Mouse (Mus musculus) embryonic facial prominence, embryonic 14.5 days (tissue): Measurements from ENCODE around the gene Syne1. TPM values are rescaled to one million over a fixed set of nuclear protein-coding genes. Genes with fewer than 3 reads are reported as not detected.
A peak's percentile ranks its signal among the peaks of the same experiment; 100 is the strongest.

Source experiments
- ATAC-seq: fragments of 200-750 bp; cut with Nextera tagmentation; 2 replicates; pipeline ENCODE4 v1.8.0; 2017; ENCODE audit warnings: low read depth, moderate number of reproducible peaks, moderate TSS enrichment
- DNase-seq: peaks from one replicate; pipeline ENCODE4 v3.0.0-alpha.2; 2015; ENCODE audit warnings: low spot score
- H3K27ac ChIP-seq: fragments of 300-500 bp; sonication (generic); replicated peaks from 2 replicates; pipeline ENCODE4 v1.5.1; 2014; ENCODE audit warnings: low read depth, mild to moderate bottlenecking, low read length, moderate library complexity
- H3K27me3 ChIP-seq: fragments of 300-500 bp; sonication (generic); replicated peaks from 2 replicates; pipeline ENCODE4 v1.6.1; 2014; ENCODE audit warnings: low read length; ENCODE audit not compliant: control insufficient read depth, insufficient read depth
- H3K36me3 ChIP-seq: fragments of 300-500 bp; sonication (generic); 2 replicates; pipeline ENCODE4 v1.6.1; 2014; ENCODE audit warnings: low read length, mixed read lengths; ENCODE audit not compliant: control insufficient read depth, insufficient read depth
- H3K4me1 ChIP-seq: fragments of 300-500 bp; sonication (generic); 2 replicates; pipeline ENCODE4 v1.6.1; 2014; ENCODE audit warnings: antibody characterized with exemption, low read length; ENCODE audit not compliant: control insufficient read depth, insufficient read depth
- H3K4me2 ChIP-seq: fragments of 300-500 bp; sonication (generic); 2 replicates; pipeline ENCODE4 v1.6.1; 2014; ENCODE audit warnings: low read depth, mild to moderate bottlenecking, low read length, moderate library complexity, mixed read lengths
- H3K4me3 ChIP-seq: fragments of 300-500 bp; sonication (generic); 2 replicates; pipeline ENCODE4 v1.5.1; 2014; ENCODE audit warnings: low read depth, mild to moderate bottlenecking, low read length
- H3K9ac ChIP-seq: fragments of 300-500 bp; sonication (generic); 2 replicates; pipeline ENCODE4 v1.6.1; 2014; ENCODE audit warnings: low read depth, mild to moderate bottlenecking, low read length, moderate library complexity, mixed read lengths
- H3K9me3 ChIP-seq: fragments of 300-500 bp; sonication (generic); 2 replicates; pipeline ENCODE4 v1.6.1; 2016; ENCODE audit warnings: low read length; ENCODE audit not compliant: control insufficient read depth
- WGBS: fragments of 180-500 bp; shearing (Covaris S2); extraction: QIAGEN DNeasy Blood & Tissue Kit; methylation state at CpG from one replicate; pipeline ENCODE4 v1.1.7; 2014; 5-methylcytosine and 5-hydroxymethylcytosine counted together
- polyA plus RNA-seq: library from polyadenylated mRNA; unstranded; fragments of >200 nt; fragmentation: Nextera tagmentation; extraction: Ambion mirVana; gene quantifications from 2 replicates; pipeline ENCODE4 v1.2.1, GENCODE M21; 2014

The Syne1 gene
- polyA plus RNA-seq, 1 experiment from 2014 or later = 14.4 TPM

DNA sequence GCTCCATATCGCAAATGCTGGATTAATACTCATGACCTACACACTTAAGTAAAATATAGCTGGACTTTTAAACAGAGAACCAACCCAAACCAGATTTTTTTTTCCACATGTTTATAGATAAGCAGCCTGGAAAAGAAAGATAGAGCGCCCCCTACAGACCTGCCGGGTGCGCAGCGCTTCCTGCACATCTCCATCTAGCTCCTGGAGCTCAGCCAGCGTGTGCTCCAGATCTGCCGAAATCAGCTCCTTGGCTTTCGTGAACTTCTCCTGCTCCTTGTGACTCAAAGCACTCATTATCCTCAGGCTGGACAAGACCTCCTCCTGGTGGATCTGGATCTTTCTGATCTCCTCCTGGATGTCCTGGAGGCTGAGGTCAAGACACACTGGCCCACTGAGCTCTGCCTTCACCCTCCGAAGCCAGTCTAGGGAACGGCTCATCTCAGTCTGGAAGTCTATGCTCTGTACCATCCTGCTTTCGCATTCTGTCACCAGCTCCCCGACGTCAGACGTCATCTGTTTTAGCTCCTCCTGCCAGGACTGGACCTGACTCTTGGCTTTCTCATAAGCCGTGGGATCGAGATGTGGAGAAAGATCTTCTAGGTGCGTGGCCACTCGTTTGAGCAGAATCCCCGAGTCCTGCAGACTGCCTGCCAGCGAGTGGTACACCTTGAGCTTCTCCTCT is 323.7 kb downstream of the Syne1 start:
- Histone ChIP-seq H3K27ac (no peak overlapping the region), H3K36me3 (peaks cover 21% of the 10 kb centered on the region), H3K4me3 (no peak overlapping the region), H3K9me3 (no peaks in the 10 kb centered on the region), H3K27me3 (no peaks in the 10 kb centered on the region), H3K9ac (no peak overlapping the region), H3K4me1 (no peaks in the 10 kb centered on the region), H3K4me2 (no peak overlapping the region)
- DNase-seq (no peak), ATAC-seq (no peak)
- 78% methylated on average over 20 of the region's 20 CpGs for WGBS

DNA sequence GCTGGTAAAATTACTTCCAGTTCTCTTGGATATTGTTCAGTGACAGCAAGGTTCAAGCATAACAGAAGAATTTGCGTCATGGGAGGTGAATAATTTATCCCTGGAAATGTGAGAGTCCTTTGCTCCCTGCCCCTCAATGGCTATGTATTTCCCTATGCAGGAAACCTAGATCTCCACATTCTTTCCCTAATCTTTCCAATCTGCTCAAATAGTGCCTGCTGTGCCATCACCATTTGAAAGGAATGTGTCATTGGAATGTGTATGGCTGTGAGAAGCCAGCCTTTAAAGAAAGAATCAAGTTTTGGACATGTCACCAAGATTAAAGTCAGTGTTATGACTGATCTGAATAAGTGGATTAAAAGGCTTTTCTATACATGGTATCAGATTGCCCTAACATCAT is 335.3 kb downstream of the Syne1 start:
- Histone ChIP-seq H3K27me3 (no peaks in the 10 kb centered on the region), H3K36me3 (peaks cover 23% of the 10 kb centered on the region; the same call in 1 of the 2 replicates), H3K4me3 (no peak overlapping the region), H3K27ac (no peak overlapping the region), H3K4me1 (no peaks in the 10 kb centered on the region), H3K4me2 (no peak overlapping the region), H3K9me3 (no peaks in the 10 kb centered on the region), H3K9ac (no peak overlapping the region)
- ATAC-seq (no peak), DNase-seq (no peak)
- 21% methylated on average over 1 of the region's 1 CpGs for whole genome bisulfite sequencing

DNA sequence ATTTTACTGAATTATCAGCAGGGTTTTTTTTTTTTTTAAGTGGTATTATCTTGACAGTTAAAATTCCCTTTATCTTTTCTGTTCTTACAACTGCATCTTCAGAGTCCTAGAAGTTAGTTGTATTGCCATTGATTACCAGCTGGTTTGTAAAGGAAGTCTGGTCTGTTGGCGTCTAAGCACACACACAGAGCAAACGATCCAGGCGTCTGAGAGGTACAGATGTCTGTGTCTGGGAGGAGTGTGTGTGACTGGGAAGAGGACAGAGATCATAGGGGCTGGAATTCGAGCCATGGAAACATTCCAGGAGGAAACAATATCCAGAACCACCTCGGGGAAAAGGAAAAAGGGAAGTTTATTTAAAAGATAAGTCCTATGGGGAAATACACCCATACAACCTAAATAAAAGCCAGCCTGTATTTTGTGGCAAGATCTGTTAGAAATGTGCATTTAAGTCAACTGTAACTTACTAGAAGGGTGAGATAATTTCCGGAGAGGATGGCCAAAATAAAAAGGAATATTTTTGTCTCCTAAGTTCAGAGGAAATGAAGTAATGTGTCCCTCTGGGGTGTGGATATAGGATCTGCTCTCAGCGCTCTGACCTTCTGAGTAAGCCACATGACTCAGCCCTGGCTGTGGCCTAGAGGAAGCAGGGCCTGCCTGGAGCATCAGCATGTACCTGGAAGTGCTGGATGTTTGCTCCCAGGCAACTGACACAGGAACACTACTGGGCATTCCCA is 343.2 kb downstream of the Syne1 start:
- Histone ChIP-seq H3K27me3 (no peaks in the 10 kb centered on the region), H3K27ac (peak overlapping the region; percentile 35), H3K9me3 (no peaks in the 10 kb centered on the region), H3K9ac (no peak overlapping the region), H3K4me2 (no peak overlapping the region), H3K36me3 (0 out of 2 replicates have a peak, but pooled peaks cover 6% of the 10 kb centered on the region), H3K4me3 (no peak overlapping the region), H3K4me1 (0 out of 2 replicates have a peak, but pooled peaks cover 4% of the 10 kb centered on the region)
- ATAC-seq (peak; percentile 83), DNase-seq (peak; percentile 84)
- 13% methylated on average over 7 of the region's 7 CpGs for WGBS

GRCm38 (mm10) chr10:5205977-5206376 is 345.3 kb downstream of the Syne1 start:
- peaks cover 22% of the 10 kb centered on the region; the same call in 1 of the 2 replicates for H3K36me3 ChIP-seq
- H3K27ac ChIP-seq = no peak overlapping the region
- no peak overlapping the region for H3K4me2 ChIP-seq
- no peak overlapping the region for H3K9ac ChIP-seq
- H3K4me3 ChIP-seq = no peak overlapping the region
- 0 out of 2 replicates have a peak, but pooled peaks cover 4% of the 10 kb centered on the region for H3K4me1 ChIP-seq
- H3K27me3 ChIP-seq = no peaks in the 10 kb centered on the region
- ATAC-seq (no peak), DNase-seq (no peak)
- H3K9me3 ChIP-seq = no peaks in the 10 kb centered on the region
- 89% methylated on average over 3 of the region's 3 CpGs for WGBS

DNA sequence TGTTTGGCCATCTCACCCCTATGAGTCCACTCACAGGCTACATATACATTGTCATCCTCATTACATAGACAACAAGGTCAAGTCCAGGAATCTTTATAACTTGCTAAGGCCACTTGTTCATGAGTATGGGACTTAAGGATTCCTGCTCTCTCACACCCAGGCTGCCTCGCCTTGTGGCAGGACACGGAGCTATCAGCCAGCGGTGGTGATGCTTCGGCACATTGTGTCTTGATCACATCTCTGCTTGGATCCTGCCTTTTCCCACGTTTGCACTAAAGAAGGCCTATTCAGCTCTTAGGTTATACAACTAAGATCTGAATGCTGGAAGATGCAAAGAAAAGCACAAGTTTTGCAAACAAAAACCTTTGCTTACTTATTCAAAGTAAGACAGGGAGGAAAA is 345.7 kb downstream of the Syne1 start:
- Histone ChIP-seq H3K4me2 (no peak overlapping the region), H3K27me3 (no peaks in the 10 kb centered on the region), H3K4me3 (no peak overlapping the region), H3K4me1 (0 out of 2 replicates have a peak, but pooled peaks cover 4% of the 10 kb centered on the region), H3K9ac (no peak overlapping the region), H3K9me3 (no peaks in the 10 kb centered on the region), H3K36me3 (peaks cover 24% of the 10 kb centered on the region; the same call in 1 of the 2 replicates), H3K27ac (no peak overlapping the region)
- ATAC-seq = no peak
- no peak for DNase-seq
- 85% methylated on average over 5 of the region's 5 CpGs for WGBS

GRCm38 (mm10) chr10:5203837-5204236 is 347.4 kb downstream of the Syne1 start:
- no peak overlapping the region for H3K27ac ChIP-seq
- H3K9ac ChIP-seq = no peak overlapping the region
- ATAC-seq (peak; percentile 60; the same call in 1 of the 2 replicates), DNase-seq (peak; percentile 43)
- no peaks in the 10 kb centered on the region for H3K9me3 ChIP-seq
- 0 out of 2 replicates have a peak, but pooled peaks cover 4% of the 10 kb centered on the region for H3K4me1 ChIP-seq
- H3K4me3 ChIP-seq = no peak overlapping the region
- no peaks in the 10 kb centered on the region for H3K27me3 ChIP-seq
- no peak overlapping the region for H3K4me2 ChIP-seq
- WGBS = 62% methylated on average over 10 of the region's 10 CpGs
- peaks cover 30% of the 10 kb centered on the region; the same call in 1 of the 2 replicates for H3K36me3 ChIP-seq

GRCm38 (mm10) chr10:5197356-5197755 is 353.9 kb downstream of the Syne1 start:
- Histone ChIP-seq H3K27ac (no peak overlapping the region), H3K36me3 (0 out of 2 replicates have a peak, but pooled peaks cover 19% of the 10 kb centered on the region), H3K4me2 (no peak overlapping the region), H3K4me3 (no peak overlapping the region), H3K4me1 (no peaks in the 10 kb centered on the region), H3K9ac (no peak overlapping the region), H3K9me3 (no peaks in the 10 kb centered on the region), H3K27me3 (no peaks in the 10 kb centered on the region)
- DNase-seq (no peak), ATAC-seq (no peak)
- 73% methylated on average over 2 of the region's 2 CpGs for WGBS

- Histone ChIP-seq H3K9ac (no peak overlapping the region), H3K27me3 (no peaks in the 10 kb centered on the region), H3K4me2 (no peak overlapping the region), H3K27ac (no peak overlapping the region), H3K36me3 (0 out of 2 replicates have a peak, but pooled peaks cover 10% of the 10 kb centered on the region), H3K4me1 (no peaks in the 10 kb centered on the region), H3K9me3 (no peaks in the 10 kb centered on the region), H3K4me3 (no peak overlapping the region)
- DNase-seq (no peak), ATAC-seq (no peak)
- 89% methylated on average over 5 of the region's 5 CpGs for WGBS
These were observed 355.0 kb downstream of the Syne1 start for GRCm38 (mm10) chr10:5196267-5196666.
